Mouse (Mus musculus) lung, postnatal 0 days (tissue): ENCODE measurements around the gene Ptprh. TPM values are rescaled to one million over a fixed set of nuclear protein-coding genes. Genes with fewer than 3 reads are reported as not detected.

ENCODE experiments used
- ATAC-seq: fragments of 200-750 bp; cut with Nextera tagmentation; 2 replicates; pipeline ENCODE4 v1.8.0; 2017; ENCODE audit warnings: moderate library complexity
- DNase-seq: peaks from one replicate; pipeline ENCODE4 v3.0.0-alpha.2; 2016; ENCODE audit warnings: low spot score
- H3K27ac ChIP-seq: fragments of 300-500 bp; sonication (generic); 2 replicates; pipeline ENCODE4 v1.5.1; 2014; ENCODE audit warnings: antibody characterized with exemption, mild to moderate bottlenecking, low read length, mixed read lengths
- H3K27me3 ChIP-seq: fragments of 300-500 bp; sonication (generic); replicated peaks from 2 replicates; pipeline ENCODE4 v1.6.1; 2014; ENCODE audit warnings: low read length, mixed read lengths; ENCODE audit not compliant: insufficient read depth
- H3K36me3 ChIP-seq: fragments of 300-500 bp; sonication (generic); 2 replicates; pipeline ENCODE4 v1.6.1; 2014; ENCODE audit warnings: low read length, mixed read lengths; ENCODE audit not compliant: insufficient read depth
- H3K4me1 ChIP-seq: fragments of 300-500 bp; sonication (generic); 2 replicates; pipeline ENCODE4 v1.6.1; 2014; ENCODE audit warnings: antibody characterized with exemption, low read depth, low read length, mixed read lengths; ENCODE audit not compliant: insufficient read depth
- H3K4me2 ChIP-seq: fragments of 300-500 bp; sonication (generic); replicated peaks from 2 replicates; pipeline ENCODE4 v1.6.1; 2014; ENCODE audit warnings: low read depth, mild to moderate bottlenecking, low read length, moderate library complexity, mixed read lengths
- H3K4me3 ChIP-seq: fragments of 300-500 bp; sonication (generic); 2 replicates; pipeline ENCODE4 v1.5.1; 2014; ENCODE audit warnings: low read depth, low read length
- H3K9ac ChIP-seq: fragments of 300-500 bp; sonication (generic); replicated peaks from 2 replicates; pipeline ENCODE4 v1.6.1; 2014; ENCODE audit warnings: low read depth, mild to moderate bottlenecking
- H3K9me3 ChIP-seq: fragments of 300-500 bp; sonication (generic); 2 replicates; pipeline ENCODE4 v1.6.1; 2016; ENCODE audit warnings: low read length, mixed read lengths
- CTCF ChIP-seq: IDR thresholded peaks from 2 replicates; pipeline ENCODE4 v1.5.1; 2016; ENCODE audit warnings: antibody characterized with exemption, mild to moderate bottlenecking
- EP300 ChIP-seq: IDR thresholded peaks from 2 replicates; pipeline ENCODE4 v1.6.1; 2016; ENCODE audit warnings: antibody characterized with exemption, mild to moderate bottlenecking, control low read depth
- WGBS: fragments of 180-500 bp; shearing (Covaris S2); extraction: QIAGEN DNeasy Blood & Tissue Kit; methylation state at CpG from one replicate; pipeline ENCODE4 v1.1.7; 2014; 5-methylcytosine and 5-hydroxymethylcytosine counted together
- polyA plus RNA-seq: library from polyadenylated mRNA; unstranded; fragments of >200 nt; fragmentation: Nextera tagmentation; extraction: Ambion mirVana; gene quantifications from 2 replicates; pipeline ENCODE4 v1.2.1, GENCODE M21; 2015

The Ptprh gene
- polyA plus RNA-seq, 1 experiment from 2014 or later: not detected

GRCm38 (mm10) chr7:4521231-4522003 is 82.4 kb downstream of the Ptprh start:
- no peak overlapping the region for H3K4me3 ChIP-seq
- ATAC-seq (peak; percentile 27; the same call in 1 of the 2 replicates), DNase-seq (no peak)
- H3K36me3 ChIP-seq: no peaks in the 10 kb centered on the region
- no peak overlapping the region for H3K9ac ChIP-seq
- H3K4me1 ChIP-seq: no peaks in the 10 kb centered on the region
- H3K27ac ChIP-seq: no peak overlapping the region
- H3K27me3 ChIP-seq: no peaks in the 10 kb centered on the region
- 32% methylated on average over 31 of the region's 32 CpGs for WGBS
- TF ChIP-seq CTCF: peak; percentile 46
- TF ChIP-seq EP300: no peak
- H3K4me2 ChIP-seq: peak overlapping the region; percentile 36
- H3K9me3 ChIP-seq: no peaks in the 10 kb centered on the region

DNA sequence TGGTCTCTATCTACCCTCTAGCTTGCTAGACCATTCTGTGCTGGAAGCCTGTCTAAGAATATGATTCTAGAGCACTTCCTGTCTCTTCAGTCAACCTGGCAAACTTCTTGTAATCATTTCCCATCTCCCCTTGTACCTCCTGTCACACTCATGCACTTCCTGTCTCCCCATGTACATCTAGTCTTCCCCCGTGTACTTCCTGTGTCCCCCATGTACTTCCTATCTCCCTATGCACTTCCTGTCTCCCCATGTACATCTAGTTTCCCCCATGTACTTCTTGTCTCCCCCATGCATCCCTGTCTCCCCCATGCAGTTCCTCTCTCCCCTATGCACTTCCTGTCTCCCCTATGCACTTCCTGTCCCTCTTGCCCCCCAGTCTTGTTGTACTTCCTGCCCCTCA is 85.4 kb downstream of the Ptprh start:
- no peak overlapping the region for H3K27ac ChIP-seq
- TF ChIP-seq EP300: no peak
- no peak for TF ChIP-seq CTCF
- H3K4me3 ChIP-seq: no peak overlapping the region
- no peak overlapping the region for H3K9ac ChIP-seq
- H3K36me3 ChIP-seq: no peaks in the 10 kb centered on the region
- no peaks in the 10 kb centered on the region for H3K27me3 ChIP-seq
- no peak overlapping the region for H3K4me2 ChIP-seq
- WGBS: 40% methylated on average over 1 of the region's 1 CpGs
- DNase-seq: no peak
- H3K4me1 ChIP-seq: no peaks in the 10 kb centered on the region
- ATAC-seq: no peak
- no peaks in the 10 kb centered on the region for H3K9me3 ChIP-seq

DNA sequence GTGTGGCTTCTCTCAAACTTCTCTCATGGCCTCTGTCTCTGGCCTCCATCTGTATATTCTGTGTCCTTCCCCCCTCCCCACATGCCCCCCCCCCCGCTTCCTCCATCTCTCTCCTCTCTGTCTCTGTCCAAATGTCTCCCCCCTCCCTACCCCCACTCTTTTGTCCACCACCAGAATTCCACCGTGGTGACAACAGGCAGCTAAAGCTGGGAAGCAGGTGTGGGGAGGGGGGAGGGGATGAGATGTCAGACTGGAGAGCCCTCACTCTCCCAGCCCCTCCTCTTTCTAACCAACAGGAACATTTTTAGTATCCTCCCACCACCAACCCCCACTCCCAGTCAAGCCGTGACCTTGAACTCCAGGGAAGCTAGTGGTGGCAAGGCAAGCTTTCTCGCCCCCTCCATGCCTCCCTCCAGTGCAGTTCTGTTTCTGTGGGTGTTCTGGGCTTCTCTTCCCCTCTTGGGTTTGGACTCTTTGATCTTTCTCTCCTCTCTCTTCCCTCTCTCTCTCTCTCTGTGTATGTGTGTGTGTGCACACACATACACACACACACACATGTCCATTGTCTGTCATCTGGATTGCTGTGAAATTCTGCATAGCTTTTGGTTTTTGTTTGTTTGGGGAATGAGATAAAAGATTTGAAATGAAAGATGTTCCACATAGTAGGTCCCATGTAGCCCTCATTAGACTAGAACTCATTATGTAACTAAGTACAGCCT is 87.3 kb downstream of the Ptprh start, which contains the start of gene Tnnt1:
TSS of gene Tnnt1 (minus strand) at position 51 of the 719 bp plus-strand sequence.
- Histone ChIP-seq H3K4me1 (no peaks in the 10 kb centered on the region), H3K27me3 (no peaks in the 10 kb centered on the region), H3K27ac (no peak within 1 kb of the TSS), H3K9me3 (no peaks in the 10 kb centered on the region), H3K4me2 (no peak within 1 kb of the TSS), H3K4me3 (no peak within 1 kb of the TSS), H3K36me3 (no peaks in the 10 kb centered on the region), H3K9ac (no peak within 1 kb of the TSS)
- ATAC-seq (no peak), DNase-seq (no peak)
- TF ChIP-seq EP300: no peak
- TF ChIP-seq CTCF: no peak
- WGBS: 32% methylated on average over 4 of the region's 4 CpGs

- 55% methylated on average over 6 of the region's 6 CpGs for WGBS
- Histone ChIP-seq H3K9ac (no peak overlapping the region), H3K27me3 (no peaks in the 10 kb centered on the region), H3K27ac (no peak overlapping the region), H3K4me3 (no peak overlapping the region), H3K36me3 (no peaks in the 10 kb centered on the region), H3K4me1 (no peaks in the 10 kb centered on the region), H3K4me2 (no peak overlapping the region), H3K9me3 (no peaks in the 10 kb centered on the region)
- ATAC-seq: no peak
- no peak for TF ChIP-seq CTCF
- TF ChIP-seq EP300: no peak
- no peak for DNase-seq
Measured at GRCm38 (mm10) chr7:4515853-4516252, 88.0 kb downstream of the Ptprh start.

DNA sequence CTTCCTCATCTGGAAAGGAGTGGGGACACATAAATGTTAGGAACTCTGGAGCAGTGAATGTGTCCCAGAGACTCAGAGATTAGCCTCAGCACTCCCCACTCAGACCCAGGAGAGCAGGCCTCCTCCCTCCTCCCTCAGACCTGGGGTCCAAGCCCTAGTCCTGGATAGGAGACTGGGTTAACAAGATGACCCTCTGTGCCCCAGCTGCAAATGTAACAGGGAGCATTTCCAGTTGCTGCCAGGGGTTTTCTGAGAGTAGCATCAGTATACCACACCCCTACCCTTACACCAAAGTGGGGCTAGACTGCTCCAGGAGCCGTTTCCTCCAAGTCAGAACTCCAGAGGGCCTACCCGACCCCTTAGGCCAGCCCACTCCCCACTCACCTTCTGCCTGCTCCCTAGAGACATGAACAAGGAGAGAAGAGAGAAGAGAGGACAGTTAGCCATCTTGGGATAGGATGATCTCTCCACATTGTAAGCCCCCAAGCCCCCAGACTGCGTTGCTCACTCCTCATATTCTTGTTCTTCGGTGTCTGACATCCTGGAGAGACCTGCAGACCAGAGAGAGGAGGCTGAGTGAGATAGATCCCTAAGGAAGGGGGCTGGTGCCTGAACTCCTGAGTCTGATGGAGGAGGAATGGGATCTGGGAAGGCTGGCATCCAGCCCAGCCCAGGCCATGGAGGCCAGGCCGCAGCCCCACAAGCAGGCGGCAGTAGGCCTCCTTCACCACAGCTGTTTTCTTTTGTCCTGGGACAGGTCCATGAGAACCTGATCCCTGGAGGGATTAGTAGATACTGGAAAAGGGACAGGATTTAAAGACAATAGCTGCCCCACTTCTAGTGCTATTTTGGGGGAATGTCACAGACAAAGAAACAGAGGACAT is 89.8 kb downstream of the Ptprh start:
- no peaks in the 10 kb centered on the region for H3K36me3 ChIP-seq
- DNase-seq (no peak), ATAC-seq (no peak)
- H3K27me3 ChIP-seq: no peaks in the 10 kb centered on the region
- WGBS: 50% methylated on average over 6 of the region's 6 CpGs
- H3K4me2 ChIP-seq: no peak overlapping the region
- no peaks in the 10 kb centered on the region for H3K9me3 ChIP-seq
- H3K9ac ChIP-seq: no peak overlapping the region
- no peak overlapping the region for H3K4me3 ChIP-seq
- no peaks in the 10 kb centered on the region for H3K4me1 ChIP-seq
- no peak for TF ChIP-seq EP300
- H3K27ac ChIP-seq: no peak overlapping the region

GRCm38 (mm10) chr7:4513236-4513635 is 90.6 kb downstream of the Ptprh start:
- WGBS: 24% methylated on average over 13 of the region's 13 CpGs
- H3K36me3 ChIP-seq: no peaks in the 10 kb centered on the region
- H3K9me3 ChIP-seq: no peaks in the 10 kb centered on the region
- H3K27ac ChIP-seq: no peak overlapping the region
- DNase-seq (peak; percentile 73), ATAC-seq (no peak)
- no peak overlapping the region for H3K4me2 ChIP-seq
- no peaks in the 10 kb centered on the region for H3K27me3 ChIP-seq
- no peak overlapping the region for H3K9ac ChIP-seq
- no peak overlapping the region for H3K4me3 ChIP-seq
- H3K4me1 ChIP-seq: no peaks in the 10 kb centered on the region
- TF ChIP-seq CTCF (peak; percentile 92), EP300 (no peak)
